Mouse (Mus musculus) cortical plate, adult 2 months (tissue): ENCODE measurements around the gene Gm28635.

Experiments used
- CTCF ChIP-seq: fragments of 200-500 bp; IDR thresholded peaks from 2 replicates; pipeline ENCODE4 v1.5.1; 2011; ENCODE audit warnings: mild to moderate bottlenecking, control low read depth, low read length; ENCODE audit not compliant: insufficient read depth; ENCODE audit errors: extremely low read depth
- POLR2A ChIP-seq: fragments of 200-500 bp; IDR thresholded peaks from 2 replicates; pipeline ENCODE4 v1.6.1; 2011; ENCODE audit warnings: mild to moderate bottlenecking, low read length, control low read depth; ENCODE audit not compliant: insufficient read depth; ENCODE audit errors: extremely low read depth

GRCm38 (mm10) chr2:84727172-84727858 is 49.5 kb upstream of the Gm28635 start, which contains the start of gene Clp1:
- TF ChIP-seq CTCF = no peak
- peak; percentile 70 for TF ChIP-seq POLR2A
